Mouse (Mus musculus): ENCODE measurements around the gene Hlx.

The Hlx gene

GRCm38 (mm10) chr1:184715693-184716092 lies 16.7 kb downstream of the Hlx start:
- DNase-seq (ENCODE audit: low spot score), result no peak

- no peak for DNase-seq (ENCODE audit: low spot score)
Observed at GRCm38 (mm10) chr1:184714515-184714914, 17.9 kb downstream of the Hlx start.

GRCm38 (mm10) chr1:184713716-184714115 lies 18.7 kb downstream of the Hlx start:
- no peak for DNase-seq (ENCODE audit: low spot score)

- no peak for DNase-seq (ENCODE audit: low spot score)
Observed at GRCm38 (mm10) chr1:184707532-184708248, 24.7 kb downstream of the Hlx start.

- DNase-seq (ENCODE audit: low spot score), result no peak
Observed at GRCm38 (mm10) chr1:184704901-184705300, 27.5 kb downstream of the Hlx start.

GRCm38 (mm10) chr1:184699295-184699694 lies 33.1 kb downstream of the Hlx start:
- no peak for DNase-seq (ENCODE audit: low spot score)

GRCm38 (mm10) chr1:184695451-184695850 lies 37.0 kb downstream of the Hlx start:
- no peak for DNase-seq (ENCODE audit: low spot score)

- DNase-seq (ENCODE audit: low spot score), result no peak
Observed at GRCm38 (mm10) chr1:184692204-184692904, 40.1 kb downstream of the Hlx start.

- no peak for DNase-seq (ENCODE audit: low spot score)
Observed at GRCm38 (mm10) chr1:184691240-184691639, 41.2 kb downstream of the Hlx start.

GRCm38 (mm10) chr1:184688026-184688425 lies 44.4 kb downstream of the Hlx start:
- DNase-seq (ENCODE audit: low spot score), result no peak

- no peak for DNase-seq (ENCODE audit: low spot score)
Observed at GRCm38 (mm10) chr1:184687512-184687911, 44.9 kb downstream of the Hlx start.

GRCm38 (mm10) chr1:184683541-184683940 lies 48.9 kb downstream of the Hlx start:
- DNase-seq (ENCODE audit: low spot score), result no peak

- DNase-seq (ENCODE audit: low spot score), result no peak
Observed at GRCm38 (mm10) chr1:184679416-184679965, 52.9 kb downstream of the Hlx start.

- no peak for DNase-seq (ENCODE audit: low spot score)
Observed at GRCm38 (mm10) chr1:184677641-184678040, 54.8 kb downstream of the Hlx start.
